Mouse (Mus musculus) hindbrain, embryonic 14.5 days (tissue): ENCODE results near the gene Slc27a1. TPM values are rescaled to one million over a fixed set of nuclear protein-coding genes. Genes with fewer than 3 reads are reported as not detected.

Experiments used
- microRNA-seq: library from miRNA; unstranded; fragments of <30 nt; microRNA quantifications from one replicate; pipeline ENCODE4, GENCODE M21; 2016
- polyA plus RNA-seq: library from polyadenylated mRNA; unstranded; fragments of >200 nt; fragmentation: Nextera tagmentation; extraction: Ambion mirVana; gene quantifications from 2 replicates; pipeline ENCODE4 v1.2.1, GENCODE M21; 2014

Slc27a1 gene
- polyA plus RNA-seq, 1 experiment from 2014 or later = 57.3 TPM

Small RNAs within 50 kb of the gene (microRNA-seq; reads per million reads assigned to microRNA genes)
- gene Mir6769b = 2.6 reads per million, percentile 9 among the genes with 10 or more reads in this experiment

Other genes starting within 250 kb of the Slc27a1 start
- 112 and 126 TPM in 2 replicates for gene Use1, start 202.0 kb upstream of the Slc27a1 start, polyA plus RNA-seq
- gene Ocel1, start 197.6 kb upstream of the Slc27a1 start, polyA plus RNA-seq = 4.8 and 5.0 TPM in 2 replicates
- gene Nr2f6, start 186.9 kb upstream of the Slc27a1 start, polyA plus RNA-seq = 35.9 and 37.5 TPM in 2 replicates
- 4.7 and 6.0 TPM in 2 replicates for gene Ushbp1, start 173.1 kb upstream of the Slc27a1 start, polyA plus RNA-seq
- gene Babam1, start 172.0 kb upstream of the Slc27a1 start, polyA plus RNA-seq = 88.2 and 89.7 TPM in 2 replicates
- 3.8 and 4.7 TPM in 2 replicates for gene Ankle1, start 162.9 kb upstream of the Slc27a1 start, polyA plus RNA-seq
- 125 and 126 TPM in 2 replicates for gene Abhd8, start 105.2 kb upstream of the Slc27a1 start, polyA plus RNA-seq
- 158 and 195 TPM in 2 replicates for gene Mrpl34, start 103.9 kb upstream of the Slc27a1 start, polyA plus RNA-seq
- gene Dda1, start 99.7 kb upstream of the Slc27a1 start, polyA plus RNA-seq = 218 and 236 TPM in 2 replicates
- 8.5 and 10.6 TPM in 2 replicates for gene Ano8, start 82.9 kb upstream of the Slc27a1 start, polyA plus RNA-seq
- gene Gtpbp3, start 80.8 kb upstream of the Slc27a1 start, polyA plus RNA-seq = 4.7 and 7.3 TPM in 2 replicates
- 9.2 and 10.5 TPM in 2 replicates for gene Plvap, start 57.1 kb upstream of the Slc27a1 start, polyA plus RNA-seq
- gene Ccdc194, start 43.2 kb upstream of the Slc27a1 start, polyA plus RNA-seq = 0.22 and 0.92 TPM in 2 replicates
- 4.0 and 5.4 TPM in 2 replicates for gene Bst2, start 31.4 kb upstream of the Slc27a1 start, polyA plus RNA-seq
- 50.8 and 66.6 TPM in 2 replicates for gene Mvb12a, start 26.0 kb upstream of the Slc27a1 start, polyA plus RNA-seq
- 0.32 TPM in 1 of 2 replicates, not detected in the other for gene Tmem221, start 10.0 kb upstream of the Slc27a1 start, polyA plus RNA-seq
- gene Nxnl1, start 2.3 kb upstream of the Slc27a1 start, polyA plus RNA-seq = 0.13 TPM in 1 of 2 replicates, not detected in the other
- 243 and 246 TPM in 2 replicates for gene Pgls, start 23.3 kb downstream of the Slc27a1 start, polyA plus RNA-seq
- 5.2 and 5.7 TPM in 2 replicates for gene Fam129c, start 28.8 kb downstream of the Slc27a1 start, polyA plus RNA-seq
- 62.4 and 66.0 TPM in 2 replicates for gene Colgalt1, start 42.1 kb downstream of the Slc27a1 start, polyA plus RNA-seq
- gene Unc13a, start 102.9 kb downstream of the Slc27a1 start, polyA plus RNA-seq = 16.6 and 16.7 TPM in 2 replicates
- gene Jak3, start 107.4 kb downstream of the Slc27a1 start, polyA plus RNA-seq = 5.4 TPM in 2 replicates
- gene Insl3, start 120.3 kb downstream of the Slc27a1 start, polyA plus RNA-seq = 1.4 and 1.5 TPM in 2 replicates
- 0.21 and 0.41 TPM in 2 replicates for gene B3gnt3, start 132.9 kb downstream of the Slc27a1 start, polyA plus RNA-seq
- gene Fcho1, start 156.8 kb downstream of the Slc27a1 start, polyA plus RNA-seq = 57.3 and 61.0 TPM in 2 replicates